Mouse (Mus musculus) stomach, postnatal 0 days (tissue): Measurements from ENCODE around the gene B3gnt2.

ENCODE experiments used
- CTCF ChIP-seq: IDR thresholded peaks from 2 replicates; pipeline ENCODE4 v1.5.1; 2016; ENCODE audit warnings: antibody characterized with exemption, low read depth, mild to moderate bottlenecking, moderate library complexity
- EP300 ChIP-seq: optimal IDR thresholded peaks from 2 replicates; pipeline ENCODE3; 2016; ENCODE audit warnings: antibody characterized with exemption

DNA sequence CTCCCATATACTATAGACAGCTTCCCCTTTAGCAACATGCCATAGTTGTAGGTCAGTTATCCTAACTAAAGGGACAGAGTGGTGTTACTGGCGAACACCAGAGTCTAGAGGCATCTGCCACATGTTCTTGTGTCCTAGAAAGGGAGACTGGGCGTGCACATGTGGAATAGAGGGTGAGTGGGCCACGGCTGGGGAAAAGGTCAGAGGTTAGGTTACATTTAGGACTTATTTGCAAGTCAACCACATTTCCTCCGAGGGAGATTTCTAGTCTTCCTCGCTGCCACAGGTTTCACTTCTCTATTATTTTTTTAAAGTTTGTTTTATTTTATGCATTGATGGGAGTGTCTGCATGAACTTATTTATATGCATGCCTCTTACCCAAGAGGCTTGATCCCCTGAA lies 42.4 kb downstream of the B3gnt2 start:
- TF ChIP-seq CTCF (no peak), EP300 (no peak)
